Mouse (Mus musculus) cerebellum, postnatal 10 days (tissue): Measurements from ENCODE around the gene Acp1.

ENCODE experiments used
- DNase-seq, 2 experiments: peaks; one replicate each; pipeline ENCODE4 v3.0.0; 2021; ENCODE audit warnings: mixed read lengths in 2 of 2

Gene Acp1

GRCm38 (mm10) chr12:30911261-30912047, at the start of gene Acp1, which contains the start of gene Sh3yl1:
Gene Acp1 (minus strand): TSS chr12:30911589.
Gene Sh3yl1 (plus strand): TSS chr12:30911668.
- DNase-seq = peak; percentile 99

- no peak for DNase-seq
Observed at GRCm38 (mm10) chr12:30944197-30944596, 32.8 kb upstream of the Acp1 start.

GRCm38 (mm10) chr12:30943057-30943986, 31.9 kb upstream of the Acp1 start:
- DNase-seq = no peak

- no peak for DNase-seq
Observed at GRCm38 (mm10) chr12:30936899-30937298, 25.5 kb upstream of the Acp1 start.

GRCm38 (mm10) chr12:30933299-30933698, 21.9 kb upstream of the Acp1 start:
- DNase-seq = no peak

- no peak for DNase-seq
Observed at GRCm38 (mm10) chr12:30928182-30928581, 16.8 kb upstream of the Acp1 start.

GRCm38 (mm10) chr12:30922401-30922800, 11.0 kb upstream of the Acp1 start:
- peak; percentile 5 to 16 for DNase-seq

- DNase-seq = peak; percentile 8 to 12
Observed at GRCm38 (mm10) chr12:30912840-30913239, 1.5 kb upstream of the Acp1 start.

GRCm38 (mm10) chr12:30912048-30912381, 626 bp upstream of the Acp1 start:
- peak; percentile 68 to 70 for DNase-seq

- no peak for DNase-seq
Observed at GRCm38 (mm10) chr12:30910860-30911259, 529 bp downstream of the Acp1 start.

GRCm38 (mm10) chr12:30909881-30910280, 1.5 kb downstream of the Acp1 start:
- no peak for DNase-seq

- DNase-seq = no peak
Observed at GRCm38 (mm10) chr12:30908658-30909057, 2.7 kb downstream of the Acp1 start.

GRCm38 (mm10) chr12:30897039-30897438, 14.3 kb downstream of the Acp1 start:
- no peak for DNase-seq

GRCm38 (mm10) chr12:30891438-30891837, 20.0 kb downstream of the Acp1 start:
- DNase-seq = no peak

GRCm38 (mm10) chr12:30890067-30890466, 21.3 kb downstream of the Acp1 start:
- DNase-seq = peak; percentile 89 to 92

- no peak for DNase-seq
Observed at GRCm38 (mm10) chr12:30888003-30888402, 23.4 kb downstream of the Acp1 start.

GRCm38 (mm10) chr12:30885891-30886290, 25.5 kb downstream of the Acp1 start:
- no peak for DNase-seq

GRCm38 (mm10) chr12:30884622-30885230, 26.7 kb downstream of the Acp1 start:
- DNase-seq = peak in 1 of 2 experiments; percentile 27

- DNase-seq = peak; percentile 45 to 52
Observed at GRCm38 (mm10) chr12:30883986-30884621, 27.3 kb downstream of the Acp1 start, which contains the start of gene Alkal2. Gene Alkal2 (plus strand): TSS chr12:30884322.

GRCm38 (mm10) chr12:30883592-30883985, 27.8 kb downstream of the Acp1 start:
- peak in 1 of 2 experiments; percentile 21 for DNase-seq

GRCm38 (mm10) chr12:30879447-30879846, 31.9 kb downstream of the Acp1 start:
- DNase-seq = peak; percentile 49 to 63

- no peak for DNase-seq
Observed at GRCm38 (mm10) chr12:30865781-30866180, 45.6 kb downstream of the Acp1 start.

- peak; percentile 71 to 84 for DNase-seq
Observed at GRCm38 (mm10) chr12:30864347-30864746, 47.0 kb downstream of the Acp1 start.
